Mouse (Mus musculus): ENCODE measurements around the gene Nr1h2. TPM values are rescaled to one million over a fixed set of nuclear protein-coding genes. Genes with fewer than 3 reads are reported as not detected.
A peak's percentile ranks its signal among the peaks of the same experiment; 100 is the strongest.

Gene Nr1h2
- polyA plus RNA-seq, 1 experiment from 2014 or later: 71.3 TPM

DNA sequence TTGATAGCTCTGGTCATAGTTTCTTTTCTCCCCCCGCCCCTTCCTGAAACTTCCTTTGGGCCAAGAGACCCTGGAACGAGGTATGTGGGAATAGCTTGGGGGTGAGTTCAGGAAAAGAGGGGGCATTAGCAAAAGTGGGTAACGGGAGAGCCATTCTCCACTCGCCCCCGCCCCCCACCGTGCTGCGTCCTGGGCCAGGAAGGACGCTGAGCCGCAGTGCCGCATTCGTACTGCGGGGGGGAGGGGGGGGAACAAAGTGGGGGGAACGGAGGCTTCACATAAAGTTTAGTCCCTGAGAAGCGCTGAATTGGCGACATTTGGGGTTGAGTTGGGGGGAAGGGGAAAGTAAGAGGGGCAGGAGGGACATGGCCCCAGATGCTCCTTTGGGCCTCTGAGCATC is 39.3 kb upstream of the Nr1h2 start:
- Histone ChIP-seq H3K36me3 (ENCODE audit: control insufficient read depth, insufficient read depth) (no peaks in the 10 kb centered on the region), H3K27me3 (replicated peaks; ENCODE audit: control insufficient read depth, insufficient read depth, low read length) (peaks cover 46% of the 10 kb centered on the region), H3K9me3 (ENCODE audit: control insufficient read depth) (no peaks in the 10 kb centered on the region), H3K9ac (ENCODE audit: low read depth, low read length) (no peak overlapping the region), H3K4me2 (replicated peaks; ENCODE audit: low read depth) (no peak overlapping the region), H3K4me1 (replicated peaks; ENCODE audit: control insufficient read depth, insufficient read depth, low read length) (peaks cover 4% of the 10 kb centered on the region; the same call in 1 of the 2 replicates), H3K4me3 (ENCODE audit: low read depth, low read length) (no peak overlapping the region), H3K27ac (ENCODE audit: low read depth, low read length) (no peak overlapping the region)
- no peak for TF ChIP-seq CTCF (IDR thresholded peaks at IDR 0.05; ENCODE audit: low read depth)
- ATAC-seq: no peak
- WGBS: 5% methylated on average over 15 of the region's 15 CpGs

DNA sequence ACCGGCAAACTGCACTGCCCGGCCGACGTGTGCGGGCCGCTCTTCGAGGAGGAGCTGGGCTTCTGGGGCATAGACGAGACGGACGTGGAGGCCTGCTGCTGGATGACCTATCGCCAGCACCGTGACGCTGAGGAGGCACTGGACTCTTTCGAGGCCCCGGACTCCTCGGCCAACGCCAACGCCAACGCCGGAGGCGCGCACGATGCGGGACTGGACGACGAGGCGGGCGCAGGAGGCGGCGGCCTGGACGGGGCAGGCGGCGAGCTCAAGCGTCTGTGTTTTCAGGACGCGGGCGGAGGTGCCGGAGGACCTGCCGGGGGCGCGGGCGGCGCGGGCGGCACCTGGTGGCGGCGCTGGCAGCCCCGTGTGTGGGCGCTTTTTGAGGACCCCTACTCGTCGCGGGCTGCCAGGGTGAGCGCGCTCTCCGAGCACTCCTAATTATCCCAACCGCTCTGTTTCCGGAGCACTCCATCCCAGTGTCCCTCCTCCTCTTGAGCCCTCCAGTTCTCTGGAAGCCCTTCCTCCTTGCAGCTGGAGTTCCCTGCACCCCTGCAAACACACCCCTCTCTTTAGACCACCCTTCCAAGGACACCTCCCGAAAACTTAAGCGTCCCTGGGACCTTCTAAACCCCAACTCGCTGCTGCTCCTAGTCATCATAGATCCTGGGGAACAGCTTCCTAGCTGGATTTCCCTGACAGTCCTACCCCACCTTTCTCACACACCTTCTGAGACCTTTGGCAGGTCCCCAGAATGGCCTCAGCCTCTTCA is 37.8 kb upstream of the Nr1h2 start:
- ATAC-seq: no peak
- Histone ChIP-seq H3K9ac (ENCODE audit: low read depth, low read length) (no peak overlapping the region), H3K27me3 (replicated peaks; ENCODE audit: control insufficient read depth, insufficient read depth, low read length) (peaks cover 61% of the 10 kb centered on the region), H3K4me2 (replicated peaks; ENCODE audit: low read depth) (peak overlapping the region; percentile 96), H3K4me3 (ENCODE audit: low read depth, low read length) (peak overlapping the region; percentile 53), H3K27ac (ENCODE audit: low read depth, low read length) (no peak overlapping the region), H3K36me3 (ENCODE audit: control insufficient read depth, insufficient read depth) (no peaks in the 10 kb centered on the region), H3K9me3 (ENCODE audit: control insufficient read depth) (no peaks in the 10 kb centered on the region), H3K4me1 (replicated peaks; ENCODE audit: control insufficient read depth, insufficient read depth, low read length) (peaks cover 4% of the 10 kb centered on the region; the same call in 1 of the 2 replicates)
- 1% methylated on average over 49 of the region's 60 CpGs for WGBS
- TF ChIP-seq CTCF (IDR thresholded peaks at IDR 0.05; ENCODE audit: low read depth): no peak

DNA sequence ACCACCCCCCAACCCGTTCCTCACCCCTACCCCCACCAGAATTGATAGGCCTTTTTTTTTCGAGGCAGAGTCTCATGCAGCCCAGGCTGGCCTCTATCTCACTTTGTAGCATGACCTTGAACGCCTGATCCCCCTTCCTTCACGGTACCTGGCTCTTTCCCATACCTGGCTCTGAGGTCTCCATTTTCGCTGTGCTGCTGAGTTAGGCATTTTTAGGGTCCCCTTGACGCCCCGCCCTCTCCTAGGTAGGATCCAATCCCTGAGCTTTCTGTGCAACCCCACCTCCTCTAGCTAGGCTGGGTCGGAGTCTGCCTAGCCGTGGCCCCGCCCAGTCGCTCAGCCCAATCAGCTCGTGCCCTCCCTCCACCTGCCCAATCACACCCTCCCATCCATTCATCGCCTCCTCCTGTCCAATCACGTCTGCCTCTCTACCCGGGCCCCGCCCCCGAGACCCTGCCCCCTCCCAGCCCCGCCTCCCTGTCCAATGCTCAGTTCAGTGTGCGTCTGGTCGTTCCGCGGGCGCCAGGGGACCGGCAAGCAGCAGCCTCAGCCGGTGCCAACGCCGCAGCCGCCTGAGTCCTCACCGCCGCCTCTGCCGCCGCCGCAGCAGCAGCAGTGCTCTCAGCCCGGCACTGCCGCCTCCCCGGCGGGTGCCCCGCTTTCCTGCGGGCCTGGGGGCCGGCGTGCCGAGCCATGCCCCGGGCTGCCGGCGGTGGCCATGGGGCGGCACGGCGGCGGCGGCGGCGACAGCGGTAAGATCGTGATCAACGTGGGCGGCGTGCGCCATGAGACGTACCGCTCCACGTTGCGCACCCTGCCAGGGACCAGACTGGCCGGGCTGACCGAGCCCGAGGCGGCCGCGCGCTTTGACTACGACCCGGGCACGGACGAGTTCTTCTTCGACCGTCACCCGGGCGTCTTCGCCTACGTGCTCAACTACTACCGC is 36.9 kb upstream of the Nr1h2 start, which contains the start of gene Kcnc3:
TSS of gene Kcnc3 (plus strand) at position 263 of the 946 bp plus-strand sequence.
- peak; percentile 92 for ATAC-seq
- no peaks in the 10 kb centered on the region for H3K9me3 ChIP-seq (ENCODE audit: control insufficient read depth)
- H3K27me3 ChIP-seq (replicated peaks; ENCODE audit: control insufficient read depth, insufficient read depth, low read length): peaks cover 70% of the 10 kb centered on the region
- no peak within 1 kb of the TSS for H3K27ac ChIP-seq (ENCODE audit: low read depth, low read length)
- peaks cover 4% of the 10 kb centered on the region; the same call in 1 of the 2 replicates for H3K4me1 ChIP-seq (replicated peaks; ENCODE audit: control insufficient read depth, insufficient read depth, low read length)
- H3K4me2 ChIP-seq (replicated peaks; ENCODE audit: low read depth): peak within 1 kb of the TSS; percentile 96
- WGBS: under 1% methylated on average over 71 of the region's 80 CpGs
- H3K4me3 ChIP-seq (ENCODE audit: low read depth, low read length): peak within 1 kb of the TSS; percentile 53
- H3K36me3 ChIP-seq (ENCODE audit: control insufficient read depth, insufficient read depth): no peaks in the 10 kb centered on the region
- TF ChIP-seq CTCF (IDR thresholded peaks at IDR 0.05; ENCODE audit: low read depth): no peak
- H3K9ac ChIP-seq (ENCODE audit: low read depth, low read length): 0 out of 2 replicates have a peak within 1 kb of the TSS, but pooled peaks have one; percentile 26

DNA sequence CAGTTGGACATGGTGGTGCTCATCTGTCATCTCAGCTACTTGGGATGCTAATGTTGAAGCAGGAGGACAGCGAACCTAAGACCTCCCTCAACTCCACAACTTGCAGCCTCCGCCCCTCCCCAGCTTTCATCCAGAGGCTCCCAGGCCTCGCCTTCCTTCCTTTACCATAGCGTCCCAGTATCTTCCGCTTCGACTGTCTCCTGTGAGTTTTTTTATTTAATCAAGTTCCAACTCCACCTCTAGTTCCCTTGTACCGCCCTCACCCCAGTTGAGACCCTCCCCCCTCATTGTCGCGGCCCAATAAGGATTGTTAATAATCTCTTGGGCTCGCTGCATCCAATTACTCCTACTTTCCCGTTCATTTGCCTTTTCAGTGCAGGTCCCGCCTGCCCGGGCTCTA is 36.2 kb upstream of the Nr1h2 start:
- ATAC-seq: no peak
- H3K4me1 ChIP-seq (replicated peaks; ENCODE audit: control insufficient read depth, insufficient read depth, low read length): peaks cover 4% of the 10 kb centered on the region; the same call in 1 of the 2 replicates
- H3K27me3 ChIP-seq (replicated peaks; ENCODE audit: control insufficient read depth, insufficient read depth, low read length): peaks cover 77% of the 10 kb centered on the region
- H3K9me3 ChIP-seq (ENCODE audit: control insufficient read depth): no peaks in the 10 kb centered on the region
- WGBS: 9% methylated on average over 13 of the region's 13 CpGs
- H3K27ac ChIP-seq (ENCODE audit: low read depth, low read length): no peak overlapping the region
- no peak for TF ChIP-seq CTCF (IDR thresholded peaks at IDR 0.05; ENCODE audit: low read depth)
- H3K36me3 ChIP-seq (ENCODE audit: control insufficient read depth, insufficient read depth): no peaks in the 10 kb centered on the region
- H3K4me3 ChIP-seq (ENCODE audit: low read depth, low read length): 0 out of 2 replicates have a peak overlapping the region, but pooled peaks have one; percentile 53
- H3K4me2 ChIP-seq (replicated peaks; ENCODE audit: low read depth): peak overlapping the region; percentile 96
- no peak overlapping the region for H3K9ac ChIP-seq (ENCODE audit: low read depth, low read length)

DNA sequence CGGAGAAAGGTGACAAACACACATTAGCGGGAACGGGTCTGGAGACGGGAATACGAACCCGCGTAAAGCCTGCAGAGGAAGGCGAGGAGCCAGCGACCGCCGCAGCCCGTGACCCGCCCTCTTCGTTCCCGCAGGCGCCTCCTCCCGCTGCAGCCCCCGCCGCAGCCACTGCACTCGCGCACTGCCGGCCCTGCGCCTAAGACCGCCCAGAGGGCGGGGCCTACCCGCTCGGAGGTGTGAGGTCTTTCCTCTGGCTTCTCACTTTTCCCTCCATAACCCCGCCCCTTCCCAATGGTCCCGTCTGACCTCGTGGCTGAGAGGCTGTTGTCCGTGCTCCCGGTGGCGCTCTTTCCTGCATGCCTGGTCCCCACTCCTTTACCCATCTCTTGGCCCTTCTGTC is 35.4 kb upstream of the Nr1h2 start:
- no peak for ATAC-seq
- H3K27me3 ChIP-seq (replicated peaks; ENCODE audit: control insufficient read depth, insufficient read depth, low read length): peaks cover 78% of the 10 kb centered on the region
- H3K9me3 ChIP-seq (ENCODE audit: control insufficient read depth): no peaks in the 10 kb centered on the region
- peak overlapping the region; percentile 43 for H3K4me3 ChIP-seq (ENCODE audit: low read depth, low read length)
- H3K27ac ChIP-seq (ENCODE audit: low read depth, low read length): no peak overlapping the region
- H3K9ac ChIP-seq (ENCODE audit: low read depth, low read length): no peak overlapping the region
- no peaks in the 10 kb centered on the region for H3K36me3 ChIP-seq (ENCODE audit: control insufficient read depth, insufficient read depth)
- H3K4me1 ChIP-seq (replicated peaks; ENCODE audit: control insufficient read depth, insufficient read depth, low read length): peaks cover 4% of the 10 kb centered on the region; the same call in 1 of the 2 replicates
- peak overlapping the region; percentile 73 for H3K4me2 ChIP-seq (replicated peaks; ENCODE audit: low read depth)
- 0% methylated on average over 24 of the region's 33 CpGs for WGBS
- TF ChIP-seq CTCF (IDR thresholded peaks at IDR 0.05; ENCODE audit: low read depth): peak; percentile 14; the same call in 1 of the 2 replicates

DNA sequence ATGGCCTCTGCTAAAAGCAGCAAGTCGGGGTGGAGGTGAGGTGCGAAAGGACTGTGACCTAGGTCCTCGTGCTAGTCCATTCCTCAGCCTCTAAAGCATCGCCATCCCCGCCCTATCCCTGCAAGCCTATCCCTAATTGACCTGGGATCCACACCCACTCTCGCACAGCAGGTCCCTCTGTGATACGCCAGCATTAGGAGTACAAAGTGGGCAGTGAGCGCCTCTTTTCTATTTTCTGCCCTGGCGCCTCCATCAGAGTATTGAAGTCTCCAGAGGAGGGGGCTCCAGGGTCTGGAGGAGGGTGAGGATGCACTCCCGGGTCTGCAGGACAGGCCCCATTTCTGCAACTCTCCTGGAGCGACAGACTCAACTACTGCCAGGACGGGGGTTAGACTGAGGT is 34.6 kb upstream of the Nr1h2 start:
- Histone ChIP-seq H3K27ac (ENCODE audit: low read depth, low read length) (no peak overlapping the region), H3K27me3 (replicated peaks; ENCODE audit: control insufficient read depth, insufficient read depth, low read length) (peaks cover 74% of the 10 kb centered on the region), H3K4me2 (replicated peaks; ENCODE audit: low read depth) (peak overlapping the region; percentile 73), H3K4me1 (replicated peaks; ENCODE audit: control insufficient read depth, insufficient read depth, low read length) (peaks cover 4% of the 10 kb centered on the region; the same call in 1 of the 2 replicates), H3K4me3 (ENCODE audit: low read depth, low read length) (peak overlapping the region; percentile 43; the same call in 1 of the 2 replicates), H3K9me3 (ENCODE audit: control insufficient read depth) (no peaks in the 10 kb centered on the region), H3K36me3 (ENCODE audit: control insufficient read depth, insufficient read depth) (no peaks in the 10 kb centered on the region), H3K9ac (ENCODE audit: low read depth, low read length) (no peak overlapping the region)
- TF ChIP-seq CTCF (IDR thresholded peaks at IDR 0.05; ENCODE audit: low read depth): no peak
- WGBS: 9% methylated on average over 12 of the region's 12 CpGs
- no peak for ATAC-seq
